In genomic region chr2:127363696-127364095, GRCm38 (mm10) we compare ENCODE assay signal across 9 mouse cellular contexts. TPM values are rescaled to one million over a fixed set of nuclear protein-coding genes. Genes with fewer than 3 reads are reported as not detected.
DNase-seq lines count a peak whose midpoint lies in the region; ATAC-seq and TF ChIP-seq lines count a peak whose summit lies in the region.
"Had no signal": no experiment of that assay in that cellular context is flagged by ENCODE, and none has a peak within 500 bp of the region (broad histone marks: within the 10 kb centered on the region; RNA-seq: fewer than 3 reads in every experiment).

No protein-coding gene starts in this region.

- H3K9ac ChIP-seq in hindbrain, postnatal 0 days (replicated peaks; ENCODE audit: low read length): 0 out of 2 replicates have a peak overlapping the region, but pooled peaks have one; percentile 4
- H3K9ac ChIP-seq in liver, embryonic 13.5 days: peak overlapping the region; percentile 92

- no peaks in the 10 kb centered on the region for H3K9me3 ChIP-seq in E14TG2a.4 (ENCODE audit: low read length)
- no peaks in the 10 kb centered on the region for H3K9me3 ChIP-seq in hindbrain, postnatal 0 days (ENCODE audit: low read length)
- no peaks in the 10 kb centered on the region for H3K9me3 ChIP-seq in liver, embryonic 13.5 days (replicated peaks)

- H3K36me3 ChIP-seq in E14TG2a.4 (ENCODE audit: insufficient read depth, low read length): no peaks in the 10 kb centered on the region
- H3K36me3 ChIP-seq in hindbrain, postnatal 0 days (ENCODE audit: insufficient read depth, low read length): no peaks in the 10 kb centered on the region
- peaks cover 31% of the 10 kb centered on the region for H3K36me3 ChIP-seq in liver, embryonic 13.5 days

- H3K4me1 ChIP-seq in E14TG2a.4 (replicated peaks; ENCODE audit: low read depth, low read length): peaks cover 19% of the 10 kb centered on the region
- H3K4me1 ChIP-seq in hindbrain, postnatal 0 days (ENCODE audit: insufficient read depth, low read length): 0 out of 2 replicates have a peak, but pooled peaks cover 7% of the 10 kb centered on the region
- peaks cover 61% of the 10 kb centered on the region for H3K4me1 ChIP-seq in liver, embryonic 13.5 days (replicated peaks)

- peak; percentile 9 for ATAC-seq in Patski
- 0 out of 2 replicates have a peak, but pooled peaks have one; percentile 11 for ATAC-seq in hindbrain, postnatal 0 days
- ATAC-seq in liver, embryonic 13.5 days (ENCODE audit: low read depth): no peak

- H3K27me3 ChIP-seq in E14TG2a.4 (ENCODE audit: insufficient read depth, low read length) (peaks cover 94% of the 10 kb centered on the region), Patski (peaks cover 59% of the 10 kb centered on the region)
- peaks cover 54% of the 10 kb centered on the region for H3K27me3 ChIP-seq in hindbrain, postnatal 0 days (ENCODE audit: insufficient read depth, low read length)
- H3K27me3 ChIP-seq in liver, embryonic 13.5 days: peaks cover 85% of the 10 kb centered on the region

- CTCF ChIA-PET in Patski (lab: Charles Lee): interaction anchor here (1.0 to 2.0 kb wide), 6 partner anchors 11 to 138 kb away, joined by 3 to 9 read pairs (median 4); partner anchors contain the start of gene Gpat2

- POLR2A ChIA-PET in Patski (lab: Charles Lee): no interaction called here

- no peak for DNase-seq in Patski (ENCODE audit: low read depth, low spot score)
- DNase-seq in hindbrain, postnatal 0 days (ENCODE audit: low spot score): no peak
- DNase-seq in liver, embryonic 13.5 days: no peak
- DNase-seq in left cerebral cortex, postnatal 14 days (ENCODE audit: low spot score in 2 of 2): no peak
- DNase-seq in spleen, postnatal 4 days (ENCODE audit: low spot score in 2 of 2): no peak
- no peak for DNase-seq in ovary, postnatal 10 days (ENCODE audit: low spot score)
- no peak for DNase-seq in thymus, postnatal 10 days (ENCODE audit: low spot score in 2 of 2)

- intact Hi-C loops in left cerebral cortex, postnatal 14 days (cut with DNase I): loop anchor here (2.0 to 5.0 kb wide), 3 partner anchors 67 to 194 kb away; no protein-coding TSS in a partner anchor

- TF ChIP-seq CTCF in E14TG2a.4 (conservative IDR thresholded peaks at IDR 0.05; ENCODE audit: low read length) (no peak), Patski (IDR thresholded peaks at IDR 0.05) (no peak)
- no peak for TF ChIP-seq CTCF in hindbrain, postnatal 0 days (IDR thresholded peaks at IDR 0.05; ENCODE audit: low read depth)

- in situ Hi-C loops in Patski (cut with MboI; ENCODE audit: low pct_unique_long_range_greater_than_20kb): loop anchor here (5.0 to 25.0 kb wide), 2 partner anchors 64 to 199 kb away; partner anchors contain the start of gene Gpat2

- H3K4me2 ChIP-seq in hindbrain, postnatal 0 days (ENCODE audit: low read depth, low read length): peak overlapping the region; percentile 67
- H3K4me2 ChIP-seq in liver, embryonic 13.5 days: peak overlapping the region; percentile 96

- WGBS in hindbrain, postnatal 0 days: 5% methylated on average over 20 of the region's 20 CpGs
- 4% methylated on average over 20 of the region's 20 CpGs for WGBS in liver, embryonic 13.5 days (ENCODE audit: insufficient replicate concordance)

- H3K4me3 ChIP-seq in E14TG2a.4 (replicated peaks; ENCODE audit: low read length): peak overlapping the region; percentile 86
- H3K4me3 ChIP-seq in hindbrain, postnatal 0 days (ENCODE audit: low read length): peak overlapping the region; percentile 39
- peak overlapping the region; percentile 80 for H3K4me3 ChIP-seq in liver, embryonic 13.5 days (replicated peaks)

- no peak overlapping the region for H3K27ac ChIP-seq in hindbrain, postnatal 0 days
- H3K27ac ChIP-seq in liver, embryonic 13.5 days: peak overlapping the region; percentile 78

RNA-seq across cellular contexts. Expression of gene Adra2b, which starts 0.7 kb away (rescaled TPM):
- polyA plus RNA-seq in Patski (2021): not detected
- 0.47 and 0.99 TPM in 2 replicates for total RNA-seq in hindbrain, postnatal 0 days (2014; rRNA removed)
- 0.89 and 1.1 TPM in 2 replicates for polyA plus RNA-seq in hindbrain, postnatal 0 days (2015; fragmentation: Nextera tagmentation; extraction: Ambion mirVana)
- 29.4 and 32.4 TPM in 2 replicates for polyA plus RNA-seq in liver, embryonic 13.5 days (2015; fragmentation: Nextera tagmentation; extraction: Ambion mirVana)
- total RNA-seq in left cerebral cortex, postnatal 14 days (2021): under 1 TPM; 0.42 to 0.46 TPM

RNA-seq across cellular contexts. Expression of gene Astl, which starts 25.3 kb away (rescaled TPM):
- not detected for polyA plus RNA-seq in Patski (2021)
- not detected in 2 replicates for total RNA-seq in hindbrain, postnatal 0 days (2014; rRNA removed)
- not detected in 2 replicates for polyA plus RNA-seq in hindbrain, postnatal 0 days (2015; fragmentation: Nextera tagmentation; extraction: Ambion mirVana)
- not detected in 2 replicates for polyA plus RNA-seq in liver, embryonic 13.5 days (2015; fragmentation: Nextera tagmentation; extraction: Ambion mirVana)
- not detected for total RNA-seq in left cerebral cortex, postnatal 14 days (2021)
- total RNA-seq: left cerebral cortex, postnatal 25 days had no signal

RNA-seq across cellular contexts. Expression of gene Dusp2, which starts 27.7 kb away (rescaled TPM):
- polyA plus RNA-seq in Patski (2021): 7.0 TPM
- 8.7 and 14.3 TPM in 2 replicates for total RNA-seq in hindbrain, postnatal 0 days (2014; rRNA removed)
- 19.4 and 19.9 TPM in 2 replicates for polyA plus RNA-seq in hindbrain, postnatal 0 days (2015; fragmentation: Nextera tagmentation; extraction: Ambion mirVana)
- polyA plus RNA-seq in liver, embryonic 13.5 days (2015; fragmentation: Nextera tagmentation; extraction: Ambion mirVana): 2.7 and 2.8 TPM in 2 replicates
- total RNA-seq in left cerebral cortex, postnatal 14 days (2021): 1 to 10 TPM; 2.8 to 4.1 TPM

Comparison
In these comparisons a context has a peak if more than half of its experiments do, and no peak if none do; other contexts are left out.
1. RNA of gene Adra2b, which starts 0.7 kb away (polyA plus RNA-seq): 29.4 to 32.4 TPM in liver, embryonic 13.5 days; 0.89 to 1.1 TPM in hindbrain, postnatal 0 days and not detected in Patski (single experiment); every median in the first group is over 10 times any median in the second.
2. Peak in every context shown above with its lines, with median percentiles within 50 percentile points of each other: H3K4me3 ChIP-seq.